Mouse (Mus musculus) myocyte (in vitro differentiated cells): ENCODE data around the gene Serpina3j. TPM values are rescaled to one million over a fixed set of nuclear protein-coding genes. Genes with fewer than 3 reads are reported as not detected.

ENCODE experiments used
- H3K27me3 ChIP-seq: one replicate; pipeline ENCODE4 v1.6.1; 2011; ENCODE audit not compliant: control insufficient read depth, insufficient read depth, insufficient read length
- H3K36me3 ChIP-seq: one replicate; pipeline ENCODE4 v1.6.1; 2011; ENCODE audit not compliant: control insufficient read depth, insufficient read depth
- H3K4me2 ChIP-seq: one replicate; pipeline ENCODE4 v1.6.1; 2011; ENCODE audit warnings: low read depth, control low read depth
- H3K4me3 ChIP-seq: one replicate; pipeline ENCODE4 v1.5.1; 2011; ENCODE audit warnings: mild to moderate bottlenecking, control low read depth, moderate library complexity
- H3K79me2 ChIP-seq: one replicate; pipeline ENCODE4 v1.6.1; 2011; ENCODE audit not compliant: control insufficient read depth, insufficient read depth
- H3ac ChIP-seq: one replicate; pipeline ENCODE4 v1.6.1; 2011; ENCODE audit not compliant: control insufficient read depth, insufficient read length
- CEBPB ChIP-seq: IDR thresholded peaks from 2 replicates; pipeline ENCODE4 v1.6.1; 2011; ENCODE audit warnings: mild to moderate bottlenecking, moderate library complexity; ENCODE audit not compliant: poor library complexity, insufficient read depth, severe bottlenecking
- E2F4 ChIP-seq: IDR thresholded peaks from one replicate; pipeline ENCODE4 v1.6.1; 2011; ENCODE audit warnings: mild to moderate bottlenecking, control low read depth, moderate library complexity; ENCODE audit not compliant: insufficient read depth
- MAX ChIP-seq: IDR thresholded peaks from one replicate; pipeline ENCODE4 v1.6.1; 2011; ENCODE audit warnings: low read depth, mild to moderate bottlenecking, control low read depth
- MYOD1 ChIP-seq, 3 experiments: IDR thresholded peaks; one replicate each; pipeline ENCODE4 v1.6.1; 2011; ENCODE audit warnings: control low read depth in 2 of 3, low read depth in 2 of 3, mild to moderate bottlenecking in 2 of 3, moderate library complexity in 1 of 3; ENCODE audit not compliant: insufficient read length in 2 of 3, control insufficient read depth in 1 of 3
- MYOG ChIP-seq, 3 experiments: IDR thresholded peaks; one replicate each; pipeline ENCODE4 v1.6.1; 2011; ENCODE audit warnings: control low read depth in 2 of 3, low read depth in 2 of 3, mild to moderate bottlenecking in 2 of 3; ENCODE audit not compliant: insufficient read length in 2 of 3, control insufficient read depth in 1 of 3, insufficient read depth in 1 of 3
- POLR2A ChIP-seq: IDR thresholded peaks from one replicate; pipeline ENCODE4 v1.6.1; 2011; ENCODE audit warnings: low read depth, mild to moderate bottlenecking, control low read depth, moderate library complexity; ENCODE audit not compliant: insufficient read length
- POLR2AphosphoS2 ChIP-seq: IDR thresholded peaks from one replicate; pipeline ENCODE4 v1.6.1; 2011; ENCODE audit warnings: low read depth, control low read depth; ENCODE audit not compliant: insufficient read length
- REST ChIP-seq: IDR thresholded peaks from one replicate; pipeline ENCODE4 v1.6.1; 2011; ENCODE audit warnings: mild to moderate bottlenecking, control low read depth, moderate library complexity; ENCODE audit not compliant: insufficient read depth, insufficient read length
- SRF ChIP-seq: IDR thresholded peaks from one replicate; pipeline ENCODE4 v1.6.1; 2011; ENCODE audit warnings: low read depth; ENCODE audit not compliant: control insufficient read depth, insufficient read length
- TCF12 ChIP-seq: IDR thresholded peaks from one replicate; pipeline ENCODE4 v1.6.1; 2011; ENCODE audit warnings: mild to moderate bottlenecking, control low read depth; ENCODE audit not compliant: poor library complexity, insufficient read depth, severe bottlenecking
- TCF3 ChIP-seq: IDR thresholded peaks from one replicate; pipeline ENCODE4 v1.6.1; 2011; ENCODE audit warnings: low read depth, control low read depth; ENCODE audit not compliant: insufficient read length
- USF1 ChIP-seq: IDR thresholded peaks from one replicate; pipeline ENCODE4 v1.6.1; 2011; ENCODE audit warnings: low read depth, mild to moderate bottlenecking, control low read depth, moderate library complexity
- polyA plus RNA-seq: library from polyadenylated mRNA; unstranded; fragments of >200 nt; fragmentation: generic; extraction: Trizol; gene quantifications from one replicate; pipeline ENCODE4 v1.2.1, GENCODE M21; 2012; ENCODE audit warnings: missing spikeins

Gene Serpina3j
- not detected for polyA plus RNA-seq

GRCm38 (mm10) chr12:104314253-104314652 is at the start of gene Serpina3j:
Serpina3j (plus strand) TSS chr12:104314553.
- Histone ChIP-seq H3K4me3 (no peak within 1 kb of the TSS), H3K27me3 (no peaks in the 10 kb centered on the region), H3K36me3 (no peaks in the 10 kb centered on the region), H3K79me2 (no peaks in the 10 kb centered on the region), H3K4me2 (no peak within 1 kb of the TSS), H3ac (no peak within 1 kb of the TSS)
- TF ChIP-seq TCF12 (no peak), CEBPB (no peak), E2F4 (no peak), MYOG (IDR thresholded peaks at IDR 0.05; ENCODE audit: control insufficient read depth in 1 of 3, insufficient read depth in 1 of 3, insufficient read length in 2 of 3, low read depth in 2 of 3) (no peak), TCF3 (no peak)

DNA sequence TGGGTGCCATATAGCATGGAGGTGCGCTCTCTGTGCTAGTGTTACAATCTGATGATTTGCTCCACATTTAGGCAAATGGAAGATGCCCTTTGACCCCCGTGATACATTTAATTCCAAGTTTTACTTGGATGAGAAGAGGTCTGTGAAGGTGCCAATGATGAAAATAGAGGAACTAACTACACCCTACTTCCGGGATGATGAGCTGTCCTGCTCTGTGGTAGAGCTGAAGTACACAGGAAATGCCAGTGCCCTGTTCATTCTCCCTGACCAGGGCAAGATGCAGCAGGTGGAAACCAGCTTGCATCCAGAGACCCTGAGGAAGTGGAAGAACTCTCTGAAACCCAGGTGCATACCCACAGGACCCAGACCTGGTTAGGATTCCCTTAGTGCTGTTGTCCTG is 48.0 kb upstream of the Serpina3j start:
- Histone ChIP-seq H3K36me3 (no peaks in the 10 kb centered on the region), H3K27me3 (no peaks in the 10 kb centered on the region), H3ac (no peak overlapping the region), H3K4me3 (no peak overlapping the region), H3K4me2 (no peak overlapping the region), H3K79me2 (no peaks in the 10 kb centered on the region)
- TF ChIP-seq REST: no peak
- TF ChIP-seq USF1: no peak
- no peak for TF ChIP-seq CEBPB
- TF ChIP-seq POLR2A: no peak
- TF ChIP-seq MYOD1 (IDR thresholded peaks at IDR 0.05; ENCODE audit: control insufficient read depth in 1 of 3, insufficient read length in 2 of 3, low read depth in 2 of 3): no peak
- no peak for TF ChIP-seq MAX
- TF ChIP-seq POLR2AphosphoS2: no peak
- TF ChIP-seq TCF12: no peak
- TF ChIP-seq SRF: no peak
- TF ChIP-seq E2F4: no peak
- TF ChIP-seq MYOG (IDR thresholded peaks at IDR 0.05; ENCODE audit: control insufficient read depth in 1 of 3, insufficient read depth in 1 of 3, insufficient read length in 2 of 3, low read depth in 2 of 3): no peak
- no peak for TF ChIP-seq TCF3

GRCm38 (mm10) chr12:104278216-104279055 is 35.9 kb upstream of the Serpina3j start:
- no peak overlapping the region for H3K4me2 ChIP-seq
- H3K79me2 ChIP-seq: no peaks in the 10 kb centered on the region
- no peak for TF ChIP-seq MAX
- no peak for TF ChIP-seq E2F4
- no peak for TF ChIP-seq TCF3
- no peak for TF ChIP-seq POLR2A
- no peak for TF ChIP-seq POLR2AphosphoS2
- no peak for TF ChIP-seq USF1
- TF ChIP-seq MYOD1 (IDR thresholded peaks at IDR 0.05; ENCODE audit: control insufficient read depth in 1 of 3, insufficient read length in 2 of 3, low read depth in 2 of 3): no peak
- TF ChIP-seq REST: no peak
- TF ChIP-seq MYOG (IDR thresholded peaks at IDR 0.05; ENCODE audit: control insufficient read depth in 1 of 3, insufficient read depth in 1 of 3, insufficient read length in 2 of 3, low read depth in 2 of 3): no peak
- TF ChIP-seq CEBPB: no peak
- no peak for TF ChIP-seq SRF
- no peak overlapping the region for H3ac ChIP-seq
- no peak overlapping the region for H3K4me3 ChIP-seq
- no peaks in the 10 kb centered on the region for H3K27me3 ChIP-seq
- no peaks in the 10 kb centered on the region for H3K36me3 ChIP-seq

DNA sequence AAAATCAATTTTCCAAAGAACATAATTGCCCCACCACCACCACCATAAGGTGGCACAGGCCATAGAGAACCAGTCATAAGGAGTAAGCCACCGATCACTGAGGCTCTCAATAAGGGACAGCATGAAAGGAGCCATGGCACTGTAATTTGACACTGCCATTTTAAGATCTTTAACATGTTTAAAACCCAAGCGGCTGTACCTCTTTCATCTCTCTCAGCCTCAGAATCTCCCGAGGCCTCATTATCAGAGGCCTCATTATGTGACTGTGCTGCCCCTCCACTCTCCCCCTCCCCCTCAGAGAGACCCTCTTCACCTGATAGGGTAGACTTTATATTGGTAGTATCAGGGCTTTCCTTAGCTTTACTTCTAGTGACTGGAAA is 35.3 kb upstream of the Serpina3j start:
- no peaks in the 10 kb centered on the region for H3K79me2 ChIP-seq
- H3K27me3 ChIP-seq: no peaks in the 10 kb centered on the region
- TF ChIP-seq E2F4 (no peak), POLR2AphosphoS2 (no peak), USF1 (no peak), MAX (no peak)
- H3K36me3 ChIP-seq: no peaks in the 10 kb centered on the region
- H3ac ChIP-seq: no peak overlapping the region
- no peak overlapping the region for H3K4me3 ChIP-seq
- no peak overlapping the region for H3K4me2 ChIP-seq

DNA sequence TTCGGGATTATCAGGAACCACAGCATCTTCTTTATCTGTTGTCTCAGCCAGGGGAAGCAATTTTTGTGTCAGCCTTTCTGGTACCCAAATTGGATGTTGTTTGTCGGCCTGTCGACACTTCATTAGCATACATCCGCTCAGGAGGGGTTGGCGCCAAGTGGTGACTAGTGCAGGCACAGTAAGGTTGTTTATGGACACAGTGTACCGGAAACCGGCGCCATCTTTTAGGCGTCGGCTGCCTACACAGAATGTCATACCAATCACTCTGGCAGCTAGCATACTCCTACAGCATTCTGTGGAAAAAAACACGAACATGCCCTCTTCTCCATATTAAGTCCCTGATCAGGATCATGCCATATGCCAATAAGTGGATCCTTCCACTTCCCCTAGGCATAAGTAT is 31.0 kb upstream of the Serpina3j start:
- Histone ChIP-seq H3ac (no peak overlapping the region), H3K4me2 (no peak overlapping the region), H3K4me3 (no peak overlapping the region), H3K36me3 (no peaks in the 10 kb centered on the region), H3K27me3 (no peaks in the 10 kb centered on the region), H3K79me2 (no peaks in the 10 kb centered on the region)
- TF ChIP-seq POLR2AphosphoS2 (no peak), POLR2A (no peak), USF1 (no peak), TCF12 (no peak), TCF3 (no peak), E2F4 (no peak), MYOG (IDR thresholded peaks at IDR 0.05; ENCODE audit: control insufficient read depth in 1 of 3, insufficient read depth in 1 of 3, insufficient read length in 2 of 3, low read depth in 2 of 3) (no peak), SRF (no peak), MYOD1 (IDR thresholded peaks at IDR 0.05; ENCODE audit: control insufficient read depth in 1 of 3, insufficient read length in 2 of 3, low read depth in 2 of 3) (no peak)
